Mouse (Mus musculus) liver, embryonic 12.5 days (tissue): ENCODE measurements around the gene Slc6a20a. TPM values are rescaled to one million over a fixed set of nuclear protein-coding genes. Genes with fewer than 3 reads are reported as not detected.

Experiments
- ATAC-seq: fragments of 200-750 bp; cut with Nextera tagmentation; 2 replicates; pipeline ENCODE4 v1.8.0; 2017; ENCODE audit warnings: moderate number of reproducible peaks, mild to moderate bottlenecking, moderate library complexity
- H3K27ac ChIP-seq: fragments of 300-500 bp; sonication (generic); 2 replicates; pipeline ENCODE4 v1.5.1; 2016; ENCODE audit warnings: mild to moderate bottlenecking
- H3K27me3 ChIP-seq: fragments of 300-500 bp; sonication (generic); replicated peaks from 2 replicates; pipeline ENCODE4 v1.6.1; 2016; ENCODE audit warnings: mild to moderate bottlenecking, moderate library complexity
- H3K36me3 ChIP-seq: fragments of 300-500 bp; sonication (generic); 2 replicates; pipeline ENCODE4 v1.6.1; 2016; ENCODE audit warnings: mild to moderate bottlenecking, moderate library complexity
- H3K4me1 ChIP-seq: fragments of 300-500 bp; sonication (generic); 2 replicates; pipeline ENCODE4 v1.6.1; 2016
- H3K4me2 ChIP-seq: fragments of 300-500 bp; sonication (generic); 2 replicates; pipeline ENCODE4 v1.6.1; 2016; ENCODE audit warnings: mild to moderate bottlenecking, moderate library complexity
- H3K4me3 ChIP-seq: fragments of 300-500 bp; sonication (generic); 2 replicates; pipeline ENCODE4 v1.5.1; 2016; ENCODE audit warnings: mild to moderate bottlenecking, moderate library complexity
- H3K9ac ChIP-seq: fragments of 300-500 bp; sonication (generic); 2 replicates; pipeline ENCODE4 v1.6.1; 2016; ENCODE audit warnings: mild to moderate bottlenecking, moderate library complexity
- H3K9me3 ChIP-seq: fragments of 300-500 bp; sonication (generic); replicated peaks from 2 replicates; pipeline ENCODE4 v1.6.1; 2016; ENCODE audit warnings: mild to moderate bottlenecking, moderate library complexity
- WGBS: fragments of 180-500 bp; shearing (Covaris S2); methylation state at CpG from one replicate; pipeline ENCODE4 v1.1.7; 2016; ENCODE audit not compliant: insufficient replicate concordance; 5-methylcytosine and 5-hydroxymethylcytosine counted together
- polyA plus RNA-seq: library from polyadenylated mRNA; unstranded; fragments of >200 nt; fragmentation: Nextera tagmentation; extraction: Ambion mirVana; gene quantifications from 2 replicates; pipeline ENCODE4 v1.2.1, GENCODE M21; 2016

The Slc6a20a gene
- polyA plus RNA-seq, 1 experiment from 2014 or later, result 0.69 TPM

- Histone ChIP-seq H3K4me3 (no peak within 1 kb of the TSS), H3K4me2 (no peak within 1 kb of the TSS), H3K9ac (no peak within 1 kb of the TSS), H3K4me1 (no peaks in the 10 kb centered on the region), H3K27ac (no peak within 1 kb of the TSS), H3K36me3 (no peaks in the 10 kb centered on the region), H3K27me3 (no peaks in the 10 kb centered on the region), H3K9me3 (no peaks in the 10 kb centered on the region)
- ATAC-seq, result no peak
- 61% methylated on average over 6 of the region's 6 CpGs for WGBS
Measured at GRCm38 (mm10) chr9:123632281-123632680, 46.4 kb downstream of the Slc6a20a start, which contains the start of gene Slc6a20b. Gene Slc6a20b, minus strand, starts transcription at chr9:123632565.

- Histone ChIP-seq H3K27ac (no peak overlapping the region), H3K9ac (no peak overlapping the region), H3K4me1 (no peaks in the 10 kb centered on the region), H3K4me3 (no peak overlapping the region), H3K27me3 (no peaks in the 10 kb centered on the region), H3K9me3 (no peaks in the 10 kb centered on the region), H3K36me3 (no peaks in the 10 kb centered on the region), H3K4me2 (no peak overlapping the region)
- WGBS, result 61% methylated on average over 3 of the region's 3 CpGs
- no peak for ATAC-seq
Measured at GRCm38 (mm10) chr9:123631666-123632065, 47.0 kb downstream of the Slc6a20a start.

- Histone ChIP-seq H3K4me3 (no peak overlapping the region), H3K9ac (no peak overlapping the region), H3K36me3 (no peaks in the 10 kb centered on the region), H3K27ac (no peak overlapping the region), H3K27me3 (no peaks in the 10 kb centered on the region), H3K4me2 (no peak overlapping the region), H3K4me1 (no peaks in the 10 kb centered on the region), H3K9me3 (no peaks in the 10 kb centered on the region)
- no peak for ATAC-seq
- WGBS, result 76% methylated on average over 11 of the region's 11 CpGs
Measured at GRCm38 (mm10) chr9:123625821-123626220, 52.9 kb downstream of the Slc6a20a start.

- no peaks in the 10 kb centered on the region for H3K9me3 ChIP-seq
- no peak overlapping the region for H3K9ac ChIP-seq
- H3K27me3 ChIP-seq, result no peaks in the 10 kb centered on the region
- no peaks in the 10 kb centered on the region for H3K36me3 ChIP-seq
- WGBS, result 71% methylated on average over 2 of the region's 2 CpGs
- no peaks in the 10 kb centered on the region for H3K4me1 ChIP-seq
- no peak overlapping the region for H3K27ac ChIP-seq
- H3K4me2 ChIP-seq, result no peak overlapping the region
- ATAC-seq, result no peak
- H3K4me3 ChIP-seq, result no peak overlapping the region
Measured at GRCm38 (mm10) chr9:123624741-123625140, 53.9 kb downstream of the Slc6a20a start.

GRCm38 (mm10) chr9:123620311-123621098 is 58.2 kb downstream of the Slc6a20a start:
- no peaks in the 10 kb centered on the region for H3K27me3 ChIP-seq
- H3K9me3 ChIP-seq, result no peaks in the 10 kb centered on the region
- no peaks in the 10 kb centered on the region for H3K36me3 ChIP-seq
- no peak overlapping the region for H3K9ac ChIP-seq
- WGBS, result 73% methylated on average over 5 of the region's 5 CpGs
- H3K27ac ChIP-seq, result no peak overlapping the region
- H3K4me1 ChIP-seq, result no peaks in the 10 kb centered on the region
- no peak overlapping the region for H3K4me2 ChIP-seq
- no peak for ATAC-seq
- no peak overlapping the region for H3K4me3 ChIP-seq

- no peak overlapping the region for H3K9ac ChIP-seq
- H3K4me3 ChIP-seq, result no peak overlapping the region
- no peak overlapping the region for H3K27ac ChIP-seq
- H3K4me2 ChIP-seq, result no peak overlapping the region
- H3K36me3 ChIP-seq, result no peaks in the 10 kb centered on the region
- ATAC-seq, result no peak
- 38% methylated on average over 1 of the region's 1 CpGs for WGBS
- no peaks in the 10 kb centered on the region for H3K9me3 ChIP-seq
- H3K4me1 ChIP-seq, result no peaks in the 10 kb centered on the region
- H3K27me3 ChIP-seq, result no peaks in the 10 kb centered on the region
Measured at GRCm38 (mm10) chr9:123601529-123601928, 77.2 kb downstream of the Slc6a20a start.

- Histone ChIP-seq H3K9me3 (no peaks in the 10 kb centered on the region), H3K27me3 (no peaks in the 10 kb centered on the region), H3K9ac (no peak overlapping the region), H3K4me1 (no peaks in the 10 kb centered on the region), H3K4me3 (no peak overlapping the region), H3K4me2 (no peak overlapping the region), H3K36me3 (peaks cover 20% of the 10 kb centered on the region; the same call in 1 of the 2 replicates), H3K27ac (no peak overlapping the region)
- no peak for ATAC-seq
- WGBS, result 79% methylated on average over 2 of the region's 2 CpGs
Measured at GRCm38 (mm10) chr9:123597376-123597775, 81.3 kb downstream of the Slc6a20a start.

- Histone ChIP-seq H3K9me3 (no peaks in the 10 kb centered on the region), H3K36me3 (peaks cover 23% of the 10 kb centered on the region; the same call in 1 of the 2 replicates), H3K4me1 (no peaks in the 10 kb centered on the region), H3K4me2 (no peak overlapping the region), H3K27ac (no peak overlapping the region), H3K27me3 (no peaks in the 10 kb centered on the region), H3K9ac (no peak overlapping the region), H3K4me3 (no peak overlapping the region)
- WGBS, result 68% methylated on average over 2 of the region's 2 CpGs
- no peak for ATAC-seq
Measured at GRCm38 (mm10) chr9:123596910-123597309, 81.8 kb downstream of the Slc6a20a start.

- H3K9ac ChIP-seq, result no peak overlapping the region
- no peak overlapping the region for H3K27ac ChIP-seq
- no peak overlapping the region for H3K4me3 ChIP-seq
- WGBS, result 77% methylated on average over 4 of the region's 4 CpGs
- no peak overlapping the region for H3K4me2 ChIP-seq
- H3K27me3 ChIP-seq, result no peaks in the 10 kb centered on the region
- ATAC-seq, result no peak
- H3K9me3 ChIP-seq, result no peaks in the 10 kb centered on the region
- peaks cover 34% of the 10 kb centered on the region for H3K36me3 ChIP-seq
- H3K4me1 ChIP-seq, result no peaks in the 10 kb centered on the region
Measured at GRCm38 (mm10) chr9:123595194-123595593, 83.5 kb downstream of the Slc6a20a start.

- Histone ChIP-seq H3K4me3 (no peak overlapping the region), H3K36me3 (peaks cover 59% of the 10 kb centered on the region), H3K4me1 (peaks cover 7% of the 10 kb centered on the region; the same call in 1 of the 2 replicates), H3K9ac (no peak overlapping the region), H3K9me3 (no peaks in the 10 kb centered on the region), H3K27me3 (no peaks in the 10 kb centered on the region), H3K27ac (no peak overlapping the region; the same call in 1 of the 2 replicates), H3K4me2 (no peak overlapping the region)
- ATAC-seq, result peak; percentile 79
- WGBS, result 47% methylated on average over 7 of the region's 7 CpGs
Measured at GRCm38 (mm10) chr9:123589240-123589910, 89.3 kb downstream of the Slc6a20a start.
